Mouse (Mus musculus): ENCODE measurements around the gene Zfp651.

- TF ChIP-seq HCFC1 (IDR thresholded peaks at IDR 0.05; ENCODE audit: borderline replicate concordance, insufficient read depth, low read length) = no peak
- TF ChIP-seq CHD2 (IDR thresholded peaks at IDR 0.05; ENCODE audit: low read depth, low read length) = no peak
- no peak for TF ChIP-seq ZC3H11A (IDR thresholded peaks at IDR 0.05; ENCODE audit: borderline replicate concordance, low read depth, low read length)
- TF ChIP-seq MAFK (IDR thresholded peaks at IDR 0.05; ENCODE audit: insufficient read depth, low read depth, low read length) = no peak
- TF ChIP-seq ZNF384 (IDR thresholded peaks at IDR 0.05; ENCODE audit: low read depth, low read length) = no peak
Observed at GRCm38 (mm10) chr9:121759091-121760081, at the start of gene Zfp651.
